Comparison of ENCODE assay signal across 24 mouse cellular contexts in the genomic region with DNA sequence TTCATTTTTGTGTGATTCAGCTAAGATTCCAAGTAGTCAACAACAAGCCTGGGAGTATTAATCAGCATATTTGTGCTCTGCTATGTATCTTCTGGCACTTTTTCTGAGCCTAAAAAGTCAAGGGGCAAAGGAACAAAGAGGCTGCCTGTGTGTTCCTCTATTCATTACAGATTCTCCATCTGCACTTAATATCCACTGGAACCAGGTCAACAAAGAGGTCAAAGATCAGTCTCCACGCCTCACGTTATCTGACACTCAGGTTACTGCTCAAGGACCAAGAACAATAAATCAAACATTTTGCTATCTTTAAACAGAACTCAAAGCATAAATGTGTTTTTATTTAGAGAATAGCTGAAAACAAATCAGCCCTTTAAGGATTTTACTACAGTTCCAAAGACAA.
A peak's percentile ranks its signal among the peaks of the same experiment; 100 is the strongest.
DNase-seq lines count a peak whose midpoint lies in the region; ATAC-seq lines count a peak whose summit lies in the region.
"Had no signal": no experiment of that assay in that cellular context is flagged by ENCODE, and none has a peak within 500 bp of the region (broad histone marks: within the 10 kb centered on the region; RNA-seq: fewer than 3 reads in every experiment).

No protein-coding gene starts in this region.

- WGBS in hindbrain, embryonic 10.5 days = 8% methylated on average over 2 of the region's 2 CpGs
- WGBS in hindbrain, embryonic 13.5 days = 13% methylated on average over 2 of the region's 2 CpGs
- WGBS in limb, embryonic 10.5 days = 9% methylated on average over 2 of the region's 2 CpGs
- 41% methylated on average over 2 of the region's 2 CpGs for WGBS in forebrain, embryonic 10.5 days

- H3K9ac ChIP-seq in hindbrain, embryonic 13.5 days = no peak overlapping the region
- H3K9ac ChIP-seq: limb, embryonic 12.5 days; liver, postnatal 0 days had no signal

- H3K27me3 ChIP-seq in hindbrain, embryonic 10.5 days (ENCODE audit: insufficient read depth, poor library complexity, severe bottlenecking) = no peaks in the 10 kb centered on the region
- H3K27me3 ChIP-seq in hindbrain, embryonic 13.5 days = no peaks in the 10 kb centered on the region
- H3K27me3 ChIP-seq in limb, embryonic 10.5 days (ENCODE audit: low read depth, poor library complexity, severe bottlenecking) = no peaks in the 10 kb centered on the region
- H3K27me3 ChIP-seq in forebrain, embryonic 10.5 days (ENCODE audit: poor library complexity, severe bottlenecking) = no peaks in the 10 kb centered on the region
- H3K27me3 ChIP-seq: limb, embryonic 12.5 days had no signal

- no peak overlapping the region for H3K27ac ChIP-seq in hindbrain, embryonic 10.5 days
- H3K27ac ChIP-seq in hindbrain, embryonic 13.5 days = no peak overlapping the region
- H3K27ac ChIP-seq in limb, embryonic 10.5 days = no peak overlapping the region
- H3K27ac ChIP-seq in forebrain, embryonic 10.5 days = no peak overlapping the region
- H3K27ac ChIP-seq: heart, embryonic 10.5 days; layer of hippocampus, adult 2 months; limb, embryonic 12.5 days; stomach, postnatal 0 days had no signal

- peak; percentile 37 for DNase-seq in hindbrain, embryonic 10.5 days (ENCODE audit: low spot score)
- DNase-seq in Muller cell, postnatal 12 days (ENCODE audit: inconsistent ontology term) = peak; percentile 22
- peak; percentile 67 for DNase-seq in embryo, embryonic 9.5 days (ENCODE audit: extremely low spot score)
- DNase-seq in limb, embryonic 10.5 days (ENCODE audit: low spot score) = peak; percentile 34
- no peak for DNase-seq in forebrain, embryonic 10.5 days (ENCODE audit: extremely low spot score, low spot score)
- no peak for DNase-seq in layer of hippocampus, adult 8-10 months (ENCODE audit: low spot score in 2 of 2)
- DNase-seq in cerebellum, adult 11 months = no peak
- DNase-seq: cerebellum, adult 2 months; heart, postnatal 4 days; kidney, adult 18-20 months; kidney, postnatal 25 days; layer of hippocampus, postnatal 36 days; liver, postnatal 0 days had no signal

- no peak overlapping the region for H3K4me2 ChIP-seq in hindbrain, embryonic 13.5 days
- H3K4me2 ChIP-seq: limb, embryonic 12.5 days; liver, embryonic 11.5 days; midbrain, embryonic 11.5 days had no signal

- no peaks in the 10 kb centered on the region for H3K36me3 ChIP-seq in hindbrain, embryonic 10.5 days
- no peaks in the 10 kb centered on the region for H3K36me3 ChIP-seq in hindbrain, embryonic 13.5 days
- no peaks in the 10 kb centered on the region for H3K36me3 ChIP-seq in limb, embryonic 10.5 days
- no peaks in the 10 kb centered on the region for H3K36me3 ChIP-seq in forebrain, embryonic 10.5 days (replicated peaks)
- H3K36me3 ChIP-seq: heart, embryonic 10.5 days; limb, embryonic 12.5 days had no signal

- H3K4me1 ChIP-seq in hindbrain, embryonic 10.5 days (replicated peaks) = 0 out of 2 replicates have a peak, but pooled peaks cover 5% of the 10 kb centered on the region
- H3K4me1 ChIP-seq in hindbrain, embryonic 13.5 days (replicated peaks) = no peaks in the 10 kb centered on the region
- peaks cover 6% of the 10 kb centered on the region; the same call in 1 of the 2 replicates for H3K4me1 ChIP-seq in limb, embryonic 10.5 days
- no peaks in the 10 kb centered on the region for H3K4me1 ChIP-seq in forebrain, embryonic 10.5 days
- H3K4me1 ChIP-seq: heart, embryonic 10.5 days; limb, embryonic 12.5 days had no signal

- no peaks in the 10 kb centered on the region for H3K9me3 ChIP-seq in hindbrain, embryonic 10.5 days
- H3K9me3 ChIP-seq in hindbrain, embryonic 13.5 days = no peaks in the 10 kb centered on the region
- no peaks in the 10 kb centered on the region for H3K9me3 ChIP-seq in limb, embryonic 10.5 days (replicated peaks)
- no peaks in the 10 kb centered on the region for H3K9me3 ChIP-seq in forebrain, embryonic 10.5 days
- H3K9me3 ChIP-seq: heart, embryonic 10.5 days; limb, embryonic 12.5 days had no signal

- no peak overlapping the region for H3K4me3 ChIP-seq in hindbrain, embryonic 10.5 days
- no peak overlapping the region for H3K4me3 ChIP-seq in hindbrain, embryonic 13.5 days
- H3K4me3 ChIP-seq in limb, embryonic 10.5 days = no peak overlapping the region
- H3K4me3 ChIP-seq in forebrain, embryonic 10.5 days = no peak overlapping the region
- H3K4me3 ChIP-seq: heart, embryonic 10.5 days; layer of hippocampus, adult 2 months; limb, embryonic 12.5 days had no signal

- no peak for ATAC-seq in hindbrain, embryonic 13.5 days (ENCODE audit: low FRiP score)
- ATAC-seq: CD4-positive, CD25-positive, alpha-beta regulatory T cell, adult 4 months; inflammation-experienced regulatory T-cells, adult 6 months; liver, postnatal 0 days; lung, postnatal 0 days; Patski had no signal

Comparison
In these comparisons a context has a peak if more than half of its experiments do, and no peak if none do; other contexts are left out.
1. DNase-seq: peak in hindbrain, embryonic 10.5 days (single experiment), Muller cell, postnatal 12 days (single experiment), embryo, embryonic 9.5 days (single experiment) and limb, embryonic 10.5 days (single experiment); none in forebrain, embryonic 10.5 days (single experiment), layer of hippocampus, adult 8-10 months (0 of 2) and cerebellum, adult 11 months (single experiment).